Mouse (Mus musculus) left cerebral cortex, adult 2 months (tissue): ENCODE results near the gene Sfmbt1. TPM values are rescaled to one million over a fixed set of nuclear protein-coding genes. Genes with fewer than 3 reads are reported as not detected.
A peak's percentile ranks its signal among the peaks of the same experiment; 100 is the strongest.
"Not testable (repeated sequence)": the region's sequence is repeated elsewhere in the genome, so short reads cannot be mapped to it uniquely, and the experiment has no call there.

Experiments
- DNase-seq, 2 experiments: peaks; one replicate each; pipeline ENCODE4 v3.0.0; 2021 to 2022; ENCODE audit warnings: low spot score in 2 of 2, mixed read lengths in 1 of 2; ENCODE audit errors: extremely low spot score in 1 of 2
- H3K27ac ChIP-seq: fragments of 200-600 bp; 2 replicates; pipeline ENCODE4 v1.8.1; 2022
- H3K4me3 ChIP-seq: fragments of 200-600 bp; 2 replicates; pipeline ENCODE4 v1.8.1; 2022
- CTCF ChIP-seq: fragments of 200-600 bp; IDR thresholded peaks from 2 replicates; pipeline ENCODE4 v1.8.1; 2022; ENCODE audit warnings: antibody characterized with exemption, mild to moderate bottlenecking, moderate library complexity
- intact Hi-C: fragments of 180-260 bp; cut with DNase I; formaldehyde crosslinking; loops from one replicate; pipeline ENCODE4 v1.15.1; 2025
- total RNA-seq, 2 experiments: library from RNA; stranded (reverse); gene quantifications; 2 replicates each; pipeline ENCODE4 v1.2.3; 2021

The Sfmbt1 gene
- total RNA-seq, 2 experiments from 2014 or later = 38.4 to 38.8 TPM

DNA sequence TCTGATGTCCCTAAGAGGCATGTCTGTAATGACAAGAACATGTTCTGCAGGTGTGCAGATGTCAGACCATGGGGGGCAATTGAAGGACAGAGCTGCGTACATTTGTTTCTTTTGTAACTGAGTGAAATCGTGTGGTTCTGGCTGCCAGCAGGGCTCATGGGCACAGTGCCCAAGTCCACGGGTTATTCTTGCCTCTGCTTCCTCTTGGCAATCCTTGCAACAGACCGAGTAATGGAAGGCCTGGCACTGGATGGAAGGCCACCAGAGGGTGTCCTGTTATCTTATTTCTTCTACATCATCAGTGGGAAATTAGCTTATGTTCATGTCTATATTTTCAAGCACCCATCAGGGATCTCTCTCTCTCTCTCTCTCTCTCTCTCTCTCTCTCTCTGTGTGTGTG, 19.0 kb upstream of the Sfmbt1 start:
- Histone ChIP-seq H3K4me3 (no peak overlapping the region), H3K27ac (peak overlapping the region; percentile 68)
- intact Hi-C loops = no loop called here
- peak; percentile 37 for TF ChIP-seq CTCF
- peak; percentile 58 to 63 for DNase-seq

DNA sequence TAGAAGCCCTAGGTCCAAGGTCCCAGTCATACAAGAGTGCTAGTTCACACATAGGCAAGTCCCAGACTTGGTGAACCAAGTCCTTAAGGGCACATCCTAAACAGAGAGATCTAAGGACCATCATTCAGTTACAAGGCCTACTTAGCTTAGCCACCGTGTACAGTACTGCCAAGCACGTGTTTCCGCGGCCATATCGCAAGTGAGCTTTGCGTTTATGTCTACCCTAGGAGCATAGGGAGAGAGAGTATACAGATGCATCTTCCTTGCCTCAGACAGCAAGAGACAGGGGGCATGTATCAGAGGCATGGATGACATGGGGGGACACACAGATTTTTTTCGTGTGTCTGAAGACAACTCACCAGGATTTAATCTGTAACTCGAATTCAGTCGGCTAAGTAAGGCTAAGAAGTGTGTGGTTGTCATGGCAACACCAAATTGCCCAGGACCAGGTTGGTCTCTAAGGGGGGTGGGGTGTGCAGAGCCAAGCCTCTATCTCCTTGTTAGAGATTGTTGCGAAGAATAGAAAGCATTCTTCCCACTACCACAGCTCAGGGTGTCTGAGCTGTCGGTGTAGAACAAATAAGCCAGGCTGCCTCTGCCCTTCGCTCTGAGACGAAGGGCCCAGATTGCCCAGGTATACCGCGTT, 17.1 kb upstream of the Sfmbt1 start:
- no peak for DNase-seq
- H3K4me3 ChIP-seq = no peak overlapping the region
- intact Hi-C loops = no loop called here
- no peak overlapping the region for H3K27ac ChIP-seq
- no peak for TF ChIP-seq CTCF

DNA sequence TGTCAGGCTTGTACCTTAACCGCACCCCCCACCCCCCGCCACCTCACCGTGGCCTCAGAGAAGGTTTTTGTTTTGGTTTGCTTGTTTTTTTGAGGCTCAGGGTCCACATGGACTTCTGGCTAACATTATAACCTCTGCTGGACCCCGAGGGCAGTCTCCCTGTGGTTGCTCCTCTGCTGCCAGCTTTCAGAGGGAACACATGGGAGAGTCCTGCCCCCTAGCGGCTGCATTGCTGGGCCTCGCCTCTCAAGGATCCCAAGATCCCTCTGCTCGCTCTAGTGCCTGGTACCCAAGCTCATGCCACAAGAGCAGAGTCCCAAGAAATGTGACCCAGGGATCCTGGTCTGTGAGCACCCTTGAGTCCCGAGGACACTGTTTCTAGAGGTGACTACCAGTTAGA, 15.0 kb upstream of the Sfmbt1 start:
- intact Hi-C loops = no loop called here
- Histone ChIP-seq H3K4me3 (no peak overlapping the region), H3K27ac (no peak overlapping the region)
- peak; percentile 60 for TF ChIP-seq CTCF
- peak; percentile 32 to 38 for DNase-seq

DNA sequence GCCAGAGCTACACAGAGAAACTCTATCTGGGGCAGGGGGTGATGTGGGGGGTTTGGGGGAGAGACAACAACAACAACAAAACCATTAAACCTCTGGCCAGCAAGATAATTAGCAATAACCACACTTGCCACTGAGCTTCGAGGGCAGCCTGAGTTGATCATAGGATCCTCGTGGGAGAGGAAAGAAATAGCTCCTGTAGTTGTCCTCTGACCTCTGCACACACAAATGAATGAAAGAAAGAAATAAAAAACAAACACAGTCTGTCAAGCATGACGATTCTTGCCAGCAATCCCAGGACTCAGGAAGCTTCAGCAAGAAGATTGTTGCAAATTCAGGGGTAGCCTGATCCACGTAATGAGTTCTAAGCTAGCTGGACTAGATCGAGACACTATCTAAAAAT, 12.1 kb upstream of the Sfmbt1 start:
- intact Hi-C loops = no loop called here
- H3K27ac ChIP-seq = no peak overlapping the region
- no peak overlapping the region for H3K4me3 ChIP-seq
- DNase-seq = no peak
- TF ChIP-seq CTCF = no peak

DNA sequence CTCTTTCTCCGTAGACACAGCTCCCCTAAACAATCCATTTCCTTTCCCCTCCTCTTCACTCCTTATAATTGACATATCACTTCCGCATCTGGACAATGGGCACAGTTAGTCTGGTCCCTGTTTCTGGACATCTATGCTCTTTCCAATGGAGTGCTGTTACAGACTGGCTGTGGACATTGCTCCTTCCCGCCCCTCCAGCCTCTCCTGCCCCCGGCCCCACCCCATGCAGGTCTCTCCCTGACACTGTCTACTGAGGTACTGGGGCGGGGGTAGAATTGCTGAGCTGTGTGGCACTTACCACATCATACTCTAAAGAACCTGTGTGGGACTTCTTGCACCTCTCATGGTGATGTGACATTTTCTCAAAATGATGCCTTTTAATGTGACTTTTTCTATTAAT, 11.6 kb upstream of the Sfmbt1 start:
- no peak overlapping the region for H3K4me3 ChIP-seq
- TF ChIP-seq CTCF = no peak
- intact Hi-C loops = no loop called here

DNA sequence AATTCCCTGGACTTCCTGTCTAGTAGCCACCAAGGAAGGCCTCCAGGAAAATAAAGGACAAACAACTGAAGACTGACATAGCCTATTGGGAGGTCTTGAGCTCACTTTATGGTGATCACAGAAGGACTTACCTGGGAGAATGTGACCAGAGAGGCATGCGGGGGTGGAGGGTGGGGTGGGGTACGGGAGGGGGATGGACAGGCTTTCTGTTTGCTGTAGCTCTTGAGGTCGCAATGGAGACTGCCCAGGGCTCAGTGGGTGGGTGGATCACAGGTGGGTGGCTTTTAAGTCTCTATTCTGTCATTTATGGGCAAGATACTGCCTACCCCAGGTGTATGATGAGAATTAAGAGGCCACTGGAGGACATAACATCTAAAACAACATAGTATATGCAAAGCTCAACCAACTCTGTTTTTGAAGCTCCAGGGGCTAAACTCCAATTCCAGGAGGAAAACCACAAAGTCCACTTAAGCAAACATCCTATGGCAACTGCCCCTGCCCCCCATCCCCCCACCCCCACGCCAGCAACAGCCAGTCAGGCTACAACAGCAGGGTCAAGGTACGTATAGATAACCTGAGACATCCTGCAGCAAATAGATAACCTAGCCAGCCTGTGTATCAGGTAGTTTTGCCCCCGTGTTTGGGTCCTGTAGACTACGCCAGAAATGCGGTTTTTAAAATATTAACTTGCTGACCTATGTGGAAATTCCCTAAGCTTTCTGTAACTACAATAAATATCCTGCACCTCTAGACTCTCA, 10.4 kb upstream of the Sfmbt1 start:
- TF ChIP-seq CTCF = no peak
- H3K27ac ChIP-seq = no peak overlapping the region
- intact Hi-C loops = no loop called here
- DNase-seq = no peak
- no peak overlapping the region for H3K4me3 ChIP-seq

More for the DNA sequence above, 11.6 kb upstream of the Sfmbt1 start:
- no peak overlapping the region for H3K27ac ChIP-seq
- DNase-seq = no peak

DNA sequence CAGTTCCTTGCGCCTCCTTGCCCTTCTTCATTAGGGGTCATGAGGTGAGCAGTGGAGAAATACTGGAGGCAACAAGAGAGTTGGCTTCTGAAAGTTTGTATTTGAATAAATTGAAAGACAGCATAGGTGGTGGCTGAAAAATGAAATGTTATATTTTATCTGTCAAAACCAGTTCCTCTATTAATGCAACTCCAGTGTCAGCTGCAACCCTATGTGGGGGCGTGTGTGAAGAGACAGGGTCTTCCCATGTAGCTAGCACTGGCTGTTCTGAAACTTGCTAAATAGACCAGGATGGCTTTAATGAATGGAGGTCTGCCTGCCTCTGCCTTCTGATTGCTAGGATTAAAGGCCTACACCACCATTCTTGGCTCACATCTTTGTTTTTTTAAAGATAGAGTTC, 2.8 kb upstream of the Sfmbt1 start:
- Histone ChIP-seq H3K4me3 (no peak overlapping the region), H3K27ac (no peak overlapping the region)
- intact Hi-C loops = loop anchor here (10.0 kb wide), 1 partner anchor 153 kb away; no protein-coding TSS in a partner anchor
- no peak for DNase-seq
- no peak for TF ChIP-seq CTCF

DNA sequence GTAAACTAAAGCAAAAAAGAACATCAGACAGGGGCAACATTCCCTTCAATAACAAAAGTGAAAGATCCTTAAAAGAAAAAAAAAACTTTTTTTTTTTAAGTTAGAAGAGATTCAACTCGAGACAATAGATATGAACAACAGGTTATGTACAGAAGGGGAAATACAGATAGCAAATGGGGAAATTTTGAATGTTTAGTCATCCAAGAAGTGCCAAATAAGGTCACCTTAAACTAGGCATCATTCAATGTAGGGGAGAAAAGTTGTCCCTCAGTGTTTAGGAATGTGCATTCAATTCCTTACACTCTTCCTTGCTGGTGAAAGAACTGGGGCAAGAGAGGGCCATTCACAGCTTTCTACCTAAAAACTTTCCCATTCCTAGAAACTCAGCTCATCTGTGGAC, 880 bp upstream of the Sfmbt1 start:
- Histone ChIP-seq H3K4me3 (no peak overlapping the region), H3K27ac (no peak overlapping the region)
- no peak for TF ChIP-seq CTCF
- intact Hi-C loops = loop anchor here (10.0 kb wide), 1 partner anchor 151 kb away; no protein-coding TSS in a partner anchor
- no peak for DNase-seq

DNA sequence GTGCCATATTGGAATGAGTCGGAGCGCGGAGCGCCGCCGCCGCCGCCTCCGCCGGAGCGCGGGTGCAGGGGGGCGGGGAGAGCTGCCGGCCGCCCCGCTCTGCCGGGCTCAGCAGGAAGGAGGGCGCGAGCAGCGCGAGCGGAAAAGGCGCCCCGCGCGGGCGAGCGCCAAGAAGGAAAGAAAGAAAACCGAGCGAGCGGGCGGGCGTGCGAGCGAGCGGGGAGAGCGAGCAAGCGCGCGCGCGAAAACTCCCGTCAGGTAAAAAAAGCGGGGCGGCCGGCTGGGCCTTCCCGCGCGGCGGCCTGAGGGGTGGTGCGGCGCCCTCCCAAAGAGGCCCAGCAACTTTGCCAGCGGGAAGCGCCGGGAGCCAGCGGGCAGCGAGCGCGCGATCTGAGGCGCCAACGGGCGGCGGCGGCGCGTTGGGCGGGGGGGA, 985 bp downstream of the Sfmbt1 start:
- intact Hi-C loops = loop anchor here (10.0 kb wide), 1 partner anchor 149 kb away; no protein-coding TSS in a partner anchor
- no peak for TF ChIP-seq CTCF
- H3K4me3 ChIP-seq = peak overlapping the region; percentile 96
- peak overlapping the region; percentile 93 for H3K27ac ChIP-seq
- DNase-seq = peak; percentile 80 to 88

DNA sequence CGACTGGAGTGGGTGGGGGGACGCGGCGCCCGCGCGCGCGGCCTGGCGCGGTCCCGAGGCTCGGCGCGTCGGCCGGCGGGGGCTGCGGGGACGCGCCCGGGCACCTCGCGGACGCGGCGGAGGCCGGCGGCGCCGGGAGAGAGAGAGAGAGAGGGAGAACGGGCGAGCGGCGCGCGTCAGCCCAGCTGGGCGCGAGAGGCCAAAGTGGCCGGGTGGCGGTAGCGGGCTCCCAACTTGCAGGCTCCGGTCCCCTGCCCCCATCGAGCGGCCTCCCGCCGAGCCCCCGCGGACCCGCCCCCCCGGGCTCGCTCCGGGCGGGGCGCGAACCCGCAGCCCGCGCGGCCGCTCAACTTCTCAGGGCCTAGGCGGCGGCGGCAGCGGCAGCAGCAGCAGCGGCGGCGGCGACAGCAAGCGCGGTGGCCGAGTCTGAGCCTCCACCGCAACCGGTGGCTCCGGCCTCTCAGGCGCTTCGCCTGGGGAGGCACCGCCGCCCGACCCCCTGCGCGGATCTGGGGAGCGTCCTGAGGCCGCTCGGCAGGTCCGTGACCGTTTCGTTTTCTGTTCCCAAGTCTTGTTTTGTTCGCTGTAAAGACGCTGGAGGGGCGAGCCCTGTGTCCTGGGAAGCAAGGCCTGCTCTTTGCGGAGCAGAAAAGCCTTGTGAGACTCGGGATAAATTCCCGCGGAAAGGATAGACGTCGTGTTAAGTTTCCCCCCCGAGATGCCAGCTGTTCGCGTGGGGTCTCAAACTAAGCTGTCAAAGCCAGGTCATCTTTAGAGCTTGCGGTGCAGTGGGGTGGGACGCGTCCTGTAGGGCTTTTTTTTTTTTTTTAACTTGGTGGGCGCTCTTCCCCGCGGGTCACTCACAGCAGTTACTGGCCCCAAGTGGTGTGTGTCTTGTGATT, 1.7 kb downstream of the Sfmbt1 start:
- TF ChIP-seq CTCF = no peak
- intact Hi-C loops = loop anchor here (10.0 kb wide), 1 partner anchor 148 kb away; no protein-coding TSS in a partner anchor
- H3K27ac ChIP-seq = peak overlapping the region; percentile 93
- peak overlapping the region; percentile 96 for H3K4me3 ChIP-seq
- peak; percentile 60 to 64 for DNase-seq

DNA sequence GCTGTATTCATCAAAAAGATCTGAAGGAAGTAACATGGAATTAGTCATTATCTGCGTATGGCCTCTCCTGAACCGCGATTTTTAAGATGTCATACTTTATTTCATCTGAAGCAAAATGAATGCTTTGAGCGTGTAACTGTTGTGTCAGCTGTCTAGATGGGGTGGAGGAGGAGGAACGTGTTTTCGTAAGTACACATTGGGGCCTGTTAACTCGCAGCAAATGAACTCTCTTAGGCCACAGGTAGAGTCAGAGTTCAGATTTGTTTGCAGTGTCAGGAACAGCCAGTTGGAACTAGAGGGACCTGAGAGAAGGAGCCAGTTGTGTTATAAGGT, 2.3 kb downstream of the Sfmbt1 start:
- no peak for DNase-seq
- TF ChIP-seq CTCF = no peak
- intact Hi-C loops = loop anchor here (10.0 kb wide), 1 partner anchor 148 kb away; no protein-coding TSS in a partner anchor
- Histone ChIP-seq H3K4me3 (peak overlapping the region; percentile 96), H3K27ac (no peak overlapping the region; the same call in 1 of the 2 replicates)

DNA sequence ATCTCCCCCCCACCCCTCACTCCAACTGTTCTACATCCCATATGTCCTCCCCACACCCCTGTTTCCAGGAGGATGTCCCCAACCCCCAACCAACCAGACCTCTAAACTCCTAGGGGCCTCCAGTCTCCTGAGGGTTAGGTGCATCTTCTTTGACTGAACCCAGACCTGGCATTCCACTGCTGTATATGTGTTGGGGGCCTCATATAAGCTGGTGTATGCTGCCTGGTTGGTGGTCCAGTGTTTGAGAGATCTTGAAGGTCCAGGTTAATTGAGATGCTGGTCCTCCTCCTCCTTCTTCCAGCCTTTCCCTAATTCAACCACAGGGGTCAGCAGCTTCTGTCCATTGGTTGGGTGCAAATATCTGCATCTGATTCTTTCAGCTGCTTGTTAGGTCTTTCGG, 4.0 kb downstream of the Sfmbt1 start:
- intact Hi-C loops = loop anchor here (10.0 kb wide), 1 partner anchor 146 kb away; no protein-coding TSS in a partner anchor
- not testable (repeated sequence) for H3K27ac ChIP-seq

More for the DNA sequence above, 4.0 kb downstream of the Sfmbt1 start:
- not testable (repeated sequence) for DNase-seq, H3K4me3 ChIP-seq
